Mouse (Mus musculus) layer of hippocampus, adult 18-20 months (tissue): ENCODE measurements around the gene Tac2. TPM values are rescaled to one million over a fixed set of nuclear protein-coding genes. Genes with fewer than 3 reads are reported as not detected.
"Not testable (repeated sequence)": the region's sequence is repeated elsewhere in the genome, so short reads cannot be mapped to it uniquely, and the experiment has no call there.

Source experiments
- DNase-seq, 2 experiments: peaks; one replicate each; pipeline ENCODE4 v3.0.0; 2022; ENCODE audit warnings: low spot score in 2 of 2
- total RNA-seq, 2 experiments: library from RNA; stranded (reverse); gene quantifications; 2 replicates each; pipeline ENCODE4 v1.2.3; 2021

Tac2 gene
- total RNA-seq, 2 experiments from 2014 or later, result 3.8 to 6.9 TPM

DNA sequence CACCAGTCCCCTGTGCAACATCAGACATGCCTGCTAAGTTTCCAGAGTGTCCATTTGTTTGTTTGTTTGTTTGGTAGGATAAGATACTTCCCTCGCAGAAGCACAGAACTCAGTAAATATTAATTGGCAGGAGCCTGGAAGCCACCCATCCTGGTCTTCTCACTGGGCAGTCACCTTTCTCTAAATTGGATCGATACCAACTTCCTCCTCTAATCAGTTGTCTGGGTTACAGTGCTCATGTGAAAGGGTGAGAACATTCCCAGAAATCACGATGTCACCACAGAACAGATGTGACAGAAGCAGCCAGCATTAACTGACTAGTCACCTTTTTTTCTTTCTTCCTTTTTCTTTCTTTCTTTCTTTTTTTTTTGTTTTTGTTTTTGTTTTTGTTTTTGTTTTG is 31.0 kb downstream of the Tac2 start:
- DNase-seq, result no peak

DNA sequence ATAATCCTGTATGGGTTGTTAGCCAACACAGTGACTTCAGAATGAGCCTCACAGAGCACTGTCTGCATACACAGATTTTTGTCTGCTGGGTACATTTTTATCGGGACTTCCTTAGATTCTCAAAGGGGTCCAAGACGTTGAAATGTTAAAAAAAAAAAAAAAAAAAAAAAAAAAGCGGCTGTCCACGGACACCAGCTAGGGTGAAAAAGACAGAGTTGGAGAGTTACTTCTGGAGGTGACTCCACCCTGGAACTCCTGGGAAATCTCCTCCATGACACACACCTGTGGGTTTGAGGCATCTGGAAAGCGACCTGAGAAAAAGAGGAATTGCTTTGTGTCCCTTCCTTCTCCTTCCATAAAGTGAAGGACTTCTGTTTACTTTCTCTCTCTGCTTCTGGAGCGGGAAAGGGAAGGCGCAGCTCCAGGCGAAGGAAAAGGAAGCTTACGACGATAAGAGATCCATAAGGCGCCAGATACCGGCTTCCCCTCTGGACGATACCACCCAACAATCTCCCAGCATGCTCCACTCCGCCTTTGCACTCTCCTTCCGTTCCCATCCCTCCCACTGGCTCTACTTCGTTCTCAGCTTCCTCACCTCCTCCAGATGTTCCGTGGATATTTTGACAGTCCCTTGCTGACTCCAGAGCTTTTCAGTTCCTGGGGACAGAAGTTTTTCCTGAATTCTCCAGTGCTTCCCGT is 31.6 kb downstream of the Tac2 start:
- DNase-seq, result no peak

DNA sequence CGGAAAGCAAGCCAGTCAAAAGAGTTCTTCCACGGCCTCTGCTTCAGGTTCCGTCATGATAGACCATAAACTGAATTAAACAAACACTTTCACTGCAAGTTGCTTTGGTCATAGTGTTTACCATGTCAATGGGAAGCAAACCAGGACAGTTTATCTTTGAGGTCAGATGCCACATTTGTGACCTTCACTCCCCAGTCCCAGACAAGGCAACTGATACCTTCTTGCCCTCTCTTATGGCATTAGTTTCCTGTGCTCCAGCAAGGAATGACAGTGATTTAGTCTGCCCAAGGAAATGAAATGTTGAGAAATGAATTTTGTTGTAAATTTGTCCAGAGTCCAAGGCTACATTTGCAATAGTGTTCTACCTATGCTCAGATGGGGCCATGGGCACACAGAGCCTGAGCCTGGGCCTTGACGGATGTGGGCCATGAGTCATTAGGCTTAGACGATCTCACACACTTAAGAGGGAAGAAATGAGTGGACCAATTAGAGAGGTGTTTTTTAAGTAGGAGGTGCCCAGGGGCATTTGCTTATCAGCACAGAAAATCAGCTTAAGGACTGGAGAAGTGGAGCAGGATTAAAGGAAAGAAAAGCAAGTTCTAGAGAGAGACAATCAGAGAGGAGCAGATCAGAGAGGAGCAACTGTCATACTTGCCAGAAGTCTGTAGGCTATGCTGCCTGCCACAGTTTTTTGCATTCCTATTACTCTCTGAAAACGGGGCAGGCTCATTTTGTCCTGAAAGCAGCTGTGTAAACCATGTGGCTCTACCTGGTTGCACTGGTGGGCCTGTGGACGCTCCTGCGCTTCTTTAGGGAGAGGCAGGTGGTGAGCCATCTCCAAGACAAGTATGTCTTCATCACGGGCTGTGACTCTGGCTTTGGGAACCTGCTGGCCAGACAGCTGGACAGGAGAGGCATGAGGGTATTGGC is 35.2 kb downstream of the Tac2 start, which contains the start of the genes Rdh1 and Rdh16f1:
TSS of gene Rdh1 (plus strand) at position 541 of the 930 bp plus-strand sequence.
TSS of gene Rdh16f1 (plus strand) at position 607 of the 930 bp plus-strand sequence.
- no peak for DNase-seq

DNA sequence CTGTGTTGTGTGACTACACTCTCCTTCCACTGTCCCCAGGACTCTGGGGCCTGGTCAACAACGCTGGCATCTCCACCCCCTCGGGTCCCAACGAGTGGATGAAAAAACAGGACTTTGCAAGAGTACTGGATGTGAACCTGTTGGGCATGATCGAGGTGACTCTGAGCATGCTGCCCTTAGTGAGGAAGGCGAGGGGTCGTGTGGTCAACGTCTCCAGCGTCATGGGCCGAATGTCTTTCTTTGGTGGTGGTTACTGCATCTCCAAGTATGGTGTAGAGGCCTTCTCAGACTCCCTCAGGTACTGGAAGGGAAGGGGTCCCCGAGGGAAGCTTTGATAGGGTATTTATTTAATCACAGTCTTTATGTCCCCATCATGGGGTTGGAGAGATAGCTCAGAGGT is 38.6 kb downstream of the Tac2 start:
- not testable (repeated sequence) for DNase-seq

DNA sequence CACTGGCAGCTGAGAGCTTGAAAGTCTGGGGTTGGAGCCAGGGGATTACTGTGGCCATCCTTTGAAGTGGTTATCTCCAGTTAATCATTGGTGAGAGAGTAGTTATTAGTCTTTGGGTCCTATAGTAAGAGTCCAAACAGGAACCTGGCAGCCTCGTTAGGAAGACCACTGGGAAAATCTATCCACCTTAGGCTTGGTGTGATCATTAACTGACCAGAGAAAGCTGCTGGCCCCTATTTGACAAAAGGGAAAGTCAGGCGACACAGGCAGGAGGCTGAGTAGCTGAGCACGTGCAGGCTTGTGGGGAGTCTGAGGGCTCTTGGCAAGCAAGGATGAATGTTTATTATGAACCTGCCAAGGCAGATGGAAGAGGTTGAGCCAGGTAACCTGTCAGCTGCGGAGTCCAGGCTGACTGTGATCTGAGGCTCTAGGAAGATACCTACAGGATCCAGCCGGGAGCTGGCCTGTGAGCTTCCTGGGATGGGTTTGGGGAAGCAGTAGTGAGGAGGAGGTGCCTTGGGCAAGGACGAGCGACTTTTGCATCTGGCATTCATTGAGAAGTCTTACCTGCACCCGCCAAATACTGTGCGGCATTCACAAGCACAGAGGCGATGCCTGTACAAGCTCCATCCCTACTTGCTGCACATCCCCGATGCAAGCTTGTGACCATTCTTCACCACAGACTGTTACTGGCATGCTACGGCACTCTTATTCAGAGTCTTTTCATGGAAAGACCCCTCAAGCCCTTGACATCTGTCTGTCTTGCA is 39.8 kb downstream of the Tac2 start:
- no peak for DNase-seq

DNA sequence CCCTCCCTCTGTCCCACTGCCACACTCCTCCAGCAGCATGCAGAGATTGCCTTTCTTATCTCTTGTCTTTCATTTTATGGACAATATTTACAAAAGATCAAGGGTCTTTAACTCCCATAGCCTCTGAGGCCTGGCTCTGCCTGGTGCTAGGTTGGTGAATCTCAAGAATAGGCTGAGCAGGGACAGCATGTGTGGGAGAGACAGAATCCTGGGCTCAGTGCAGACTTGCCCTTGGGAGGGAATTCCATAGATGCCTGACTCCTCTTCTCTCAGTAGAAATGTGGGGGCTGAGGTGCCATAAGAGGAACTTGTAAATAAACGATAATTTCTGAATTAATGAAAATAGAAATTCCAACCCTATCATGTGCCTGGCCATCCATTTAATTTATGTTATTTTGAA is 42.3 kb downstream of the Tac2 start:
- no peak for DNase-seq

DNA sequence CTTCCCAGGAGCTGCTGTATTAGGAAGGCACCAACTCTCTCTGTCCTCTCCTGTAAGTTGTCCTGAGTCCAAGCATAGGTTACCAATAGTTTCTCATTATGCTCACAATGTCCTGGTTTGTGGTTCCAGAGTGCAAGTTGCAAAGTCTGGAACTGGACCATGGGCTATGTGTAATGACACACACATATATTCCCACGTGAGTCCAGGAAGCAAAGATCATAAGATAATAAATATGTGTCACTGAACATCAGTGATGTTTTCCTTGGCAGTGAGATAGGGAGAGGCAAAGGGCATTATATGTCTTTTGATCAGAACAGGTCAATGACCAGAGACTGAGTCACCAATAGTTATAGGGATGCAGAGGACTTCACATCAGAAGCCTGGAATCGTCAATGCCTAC is 51.7 kb downstream of the Tac2 start, which contains the start of gene Rdh9:
TSS of gene Rdh9 (plus strand) at position 376 of the 400 bp plus-strand sequence.
- no peak for DNase-seq

Other genes starting within 250 kb of the Tac2 start
- 1 to 10 TPM; 2.4 to 3.5 TPM for gene Stac3, start 222.8 kb upstream of the Tac2 start, total RNA-seq
- 1 to 10 TPM; 3.6 to 3.8 TPM for gene Ndufa4l2, start 209.5 kb upstream of the Tac2 start, total RNA-seq
- gene Shmt2, start 202.0 kb upstream of the Tac2 start, total RNA-seq, result 10 to 100 TPM; 24.2 to 25.3 TPM
- 1 to 10 TPM; 1.2 to 1.3 TPM for gene Nxph4, start 189.9 kb upstream of the Tac2 start, total RNA-seq
- 100 to 1,000 TPM; 284 to 294 TPM for gene Lrp1, start 103.3 kb upstream of the Tac2 start, total RNA-seq
- 1 to 10 TPM; 5.7 to 7.3 TPM for gene Stat6, start 81.5 kb upstream of the Tac2 start, total RNA-seq
- gene Nemp1, start 57.6 kb upstream of the Tac2 start, total RNA-seq, result 1 to 10 TPM; 6.6 to 6.7 TPM
- gene Nab2, start 55.9 kb upstream of the Tac2 start, total RNA-seq, result 10 to 100 TPM; 54.8 to 55.6 TPM
- gene Myo1a, start 19.3 kb upstream of the Tac2 start, total RNA-seq, result 1 to 10 TPM in 1 of 2 experiments, under 1 TPM in 1; 0.79 to 1.7 TPM
- 10 to 100 TPM; 11.2 to 11.8 TPM for gene Zbtb39, start 15.1 kb downstream of the Tac2 start, total RNA-seq
- gene Gpr182, start 27.3 kb downstream of the Tac2 start, total RNA-seq, result 1 to 10 TPM in 1 of 2 experiments, under 1 TPM in 1; 0.99 to 1.2 TPM
- under 1 TPM in 1 of 2 experiments, not detected in 1; 0.15 TPM for gene Rdh1, start 35.2 kb downstream of the Tac2 start, total RNA-seq
- not detected for gene Rdh16f1, start 35.3 kb downstream of the Tac2 start, total RNA-seq
- under 1 TPM; 0.35 to 0.43 TPM for gene Rdh9, start 51.9 kb downstream of the Tac2 start, total RNA-seq
- gene Rdh16, start 76.7 kb downstream of the Tac2 start, total RNA-seq, result under 1 TPM in 1 of 2 experiments, not detected in 1; 0.35 TPM
- not detected for gene Rdh19, start 125.5 kb downstream of the Tac2 start, total RNA-seq
- not detected for gene Rdh16f2, start 142.0 kb downstream of the Tac2 start, total RNA-seq
- gene Rdh7, start 164.3 kb downstream of the Tac2 start, total RNA-seq, result not detected
- not detected for gene Sdr9c7, start 174.0 kb downstream of the Tac2 start, total RNA-seq